Mouse (Mus musculus) adrenal gland, postnatal 10 days (tissue): Measurements from ENCODE around the gene Nfasc. TPM values are rescaled to one million over a fixed set of nuclear protein-coding genes. Genes with fewer than 3 reads are reported as not detected.

ENCODE experiments used
- DNase-seq: peaks from one replicate; pipeline ENCODE4 v3.0.0; 2021; ENCODE audit warnings: mixed read lengths
- long read RNA-seq, 2 experiments: library from polyadenylated mRNA; stranded (forward); transcript quantifications; one replicate each; pipeline ENCODE4 v2.0.0; 2021
- total RNA-seq, 2 experiments: library from RNA; stranded (reverse); gene quantifications; 2 replicates each; pipeline ENCODE4 v1.2.3; 2021

Nfasc gene
- 1 to 10 TPM; 4.0 to 7.2 TPM for total RNA-seq
- long read RNA-seq, experiment 1 = 0 reads
- long read RNA-seq, experiment 2, partial matches to known transcripts = 0 of 1 reads
- long read RNA-seq, experiment 2, other reads (novel, unspliced or antisense) = 1 of 1 reads

DNA sequence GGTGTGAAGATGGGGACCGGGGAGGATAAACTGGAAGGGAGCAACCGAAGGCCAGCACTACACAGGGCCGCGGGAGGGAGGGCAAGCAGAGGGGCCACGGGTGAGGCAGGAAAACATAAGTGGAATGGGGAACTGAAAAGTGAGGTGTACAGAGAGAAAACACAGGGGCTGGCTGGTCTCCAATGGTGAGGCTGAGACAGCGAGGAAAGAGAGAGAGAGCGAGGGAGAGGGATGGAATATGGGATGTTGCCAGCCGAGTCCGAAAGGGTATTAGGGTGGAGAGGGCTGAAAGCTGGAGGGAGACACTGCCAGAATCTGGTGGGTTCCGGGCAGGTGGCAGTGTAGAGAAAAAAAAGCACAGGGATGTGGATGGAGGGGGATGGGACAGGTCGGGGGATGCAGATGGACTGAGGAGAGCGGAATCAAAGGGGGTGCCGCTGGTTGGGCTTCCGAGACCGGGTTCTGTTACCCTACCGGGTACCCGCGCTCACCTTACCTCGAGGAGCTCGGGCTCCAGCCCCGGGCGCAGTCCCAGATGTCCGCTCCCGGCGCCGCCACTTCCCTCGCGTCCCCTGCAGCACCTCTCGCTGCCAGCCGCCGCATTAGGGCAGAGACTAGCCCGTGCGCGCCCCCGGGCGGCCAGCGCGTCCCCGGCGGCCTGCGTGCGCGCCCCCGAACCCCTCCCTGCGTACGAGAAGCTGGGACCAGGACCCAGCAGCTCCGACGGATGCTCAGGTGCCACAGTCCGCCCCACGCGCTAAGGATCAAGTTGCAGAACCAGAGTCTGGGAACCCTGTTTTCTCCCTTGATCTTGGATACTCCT is at the start of gene Nfasc:
Nfasc (minus strand) TSS at position 623 of the 823 bp plus-strand sequence.
- DNase-seq = peak; percentile 81

DNA sequence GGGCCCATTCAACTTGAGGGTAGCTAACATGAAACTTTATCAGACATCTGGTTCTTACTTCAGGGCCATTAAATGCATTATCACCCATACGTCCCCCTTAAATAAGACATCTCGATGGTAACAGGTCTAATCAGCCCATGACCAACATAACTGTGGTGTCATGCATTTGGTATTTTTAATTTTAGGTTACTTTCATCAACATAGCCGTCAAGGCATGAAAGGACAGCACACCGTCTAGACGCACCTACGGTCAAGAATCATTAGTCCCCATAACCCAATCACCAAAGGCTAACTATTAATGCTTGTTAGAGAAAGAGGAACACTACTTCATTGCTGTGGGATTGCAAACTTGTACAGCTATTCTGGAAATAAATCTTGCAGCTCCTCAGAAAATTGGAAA is 49.5 kb upstream of the Nfasc start:
- no peak for DNase-seq

DNA sequence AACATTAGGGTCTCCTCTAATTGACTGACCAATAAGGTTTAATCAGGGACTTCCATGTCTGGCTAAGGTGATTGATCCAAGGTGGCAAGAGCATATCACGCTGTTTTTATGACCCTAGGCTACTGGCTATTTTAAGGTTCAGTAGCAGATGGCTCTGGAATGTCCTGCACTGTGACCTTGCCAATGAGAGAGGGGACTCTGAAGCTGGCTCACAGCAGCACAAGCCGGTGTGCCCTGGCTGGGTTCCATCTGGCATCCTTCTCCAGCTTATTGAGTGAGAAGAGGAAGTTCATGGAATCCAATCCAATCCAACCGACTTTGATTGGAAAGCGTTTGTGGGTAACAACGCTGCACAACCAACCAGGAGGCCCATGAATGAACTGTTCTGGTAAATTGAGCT is 45.3 kb upstream of the Nfasc start:
- DNase-seq = peak; percentile 56

DNA sequence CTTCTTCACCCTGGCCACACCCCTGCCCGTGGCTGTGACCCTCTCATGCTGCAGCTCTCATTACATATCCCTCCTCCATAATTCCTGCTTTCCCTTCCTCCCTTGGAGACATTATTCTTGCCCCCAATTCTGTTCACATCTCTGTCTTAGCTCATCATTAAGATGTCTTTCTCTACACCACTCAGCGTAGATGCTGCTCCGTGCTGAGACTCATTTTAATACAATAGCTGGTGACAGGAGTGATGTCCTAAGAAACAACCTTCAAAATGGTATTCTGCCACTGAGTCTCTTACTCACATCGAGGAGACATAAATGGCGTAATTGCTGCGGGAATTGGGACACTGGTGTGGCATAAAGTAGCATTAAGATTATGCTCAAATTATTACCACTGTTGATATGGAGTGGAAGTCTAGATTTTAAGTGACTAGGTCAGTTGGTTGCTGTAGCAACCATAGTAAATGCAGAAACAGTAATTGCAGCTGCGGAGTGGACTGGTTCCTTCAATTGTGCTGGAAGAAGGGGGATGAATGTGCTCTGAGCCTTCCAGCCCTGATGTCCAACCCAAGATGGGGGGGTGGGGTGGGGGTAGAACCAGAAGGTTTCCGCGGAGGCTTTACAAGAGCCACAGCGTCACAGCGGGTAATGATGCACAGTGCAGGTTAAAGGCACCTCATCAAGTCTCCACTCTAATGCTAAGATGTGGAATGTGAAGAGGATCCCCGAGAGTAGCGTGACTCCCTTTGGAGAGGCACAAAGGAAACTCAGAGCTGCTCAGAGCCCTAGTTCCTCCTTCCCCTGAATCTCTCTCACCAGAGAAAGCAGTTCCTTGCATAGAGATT is 40.2 kb upstream of the Nfasc start:
- DNase-seq = no peak

DNA sequence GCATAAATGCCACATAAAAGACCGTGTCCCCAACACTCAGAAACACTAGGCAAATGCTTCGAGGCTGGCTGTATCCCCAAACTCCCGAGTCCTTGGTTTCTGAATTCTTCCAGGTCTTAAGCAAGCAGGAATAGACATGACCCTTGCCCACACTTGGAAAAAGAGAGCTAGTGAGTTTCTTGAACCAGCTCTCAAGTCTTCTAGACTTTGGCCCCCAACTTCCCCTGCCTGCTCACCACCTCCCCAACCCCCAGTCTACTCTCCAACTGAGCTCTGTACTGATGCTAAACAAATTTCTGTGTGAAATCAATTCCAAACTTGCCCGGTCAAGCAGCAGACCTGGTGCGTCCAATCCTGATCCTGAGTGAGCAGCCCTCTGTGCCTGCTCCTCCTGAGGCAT is 39.4 kb upstream of the Nfasc start:
- no peak for DNase-seq

DNA sequence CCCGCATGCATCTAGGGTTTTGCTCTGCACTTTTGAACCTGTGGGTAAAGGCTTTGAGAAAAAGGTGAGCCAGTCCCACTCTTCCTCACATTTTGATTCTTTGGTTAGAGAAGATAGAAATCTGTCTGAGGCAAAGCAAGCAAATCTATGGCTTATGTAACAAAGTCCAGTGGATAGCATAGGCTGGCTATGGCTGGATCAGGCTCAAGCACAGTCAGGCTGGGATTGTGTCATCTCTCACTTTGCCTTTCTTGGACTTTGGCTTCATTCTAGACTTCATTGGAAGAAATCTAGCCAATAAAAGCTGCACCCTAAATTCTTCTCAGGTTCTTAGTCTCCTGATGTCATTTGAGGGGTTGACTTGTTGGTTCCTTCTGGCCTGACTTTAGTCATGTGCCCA is 38.7 kb upstream of the Nfasc start:
- no peak for DNase-seq

DNA sequence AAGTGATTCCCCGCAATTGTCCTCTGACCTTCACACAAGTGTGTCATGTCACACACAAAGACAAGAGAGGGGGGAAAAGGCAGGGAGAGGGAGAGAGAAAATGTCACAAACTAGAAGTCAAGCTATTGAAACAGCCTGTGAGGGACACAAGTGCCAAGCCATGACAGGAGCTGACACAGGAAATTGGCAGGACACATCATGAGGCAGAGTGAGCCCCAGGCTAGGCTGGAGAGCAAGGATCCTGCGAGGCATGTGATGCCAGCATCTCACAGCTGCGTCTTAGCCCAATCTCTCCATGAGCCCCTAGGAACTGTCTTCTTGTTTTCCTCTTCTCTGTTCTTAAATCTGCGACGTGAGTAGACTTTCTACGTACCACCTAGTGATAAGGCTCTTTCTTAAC is 33.4 kb upstream of the Nfasc start:
- no peak for DNase-seq

DNA sequence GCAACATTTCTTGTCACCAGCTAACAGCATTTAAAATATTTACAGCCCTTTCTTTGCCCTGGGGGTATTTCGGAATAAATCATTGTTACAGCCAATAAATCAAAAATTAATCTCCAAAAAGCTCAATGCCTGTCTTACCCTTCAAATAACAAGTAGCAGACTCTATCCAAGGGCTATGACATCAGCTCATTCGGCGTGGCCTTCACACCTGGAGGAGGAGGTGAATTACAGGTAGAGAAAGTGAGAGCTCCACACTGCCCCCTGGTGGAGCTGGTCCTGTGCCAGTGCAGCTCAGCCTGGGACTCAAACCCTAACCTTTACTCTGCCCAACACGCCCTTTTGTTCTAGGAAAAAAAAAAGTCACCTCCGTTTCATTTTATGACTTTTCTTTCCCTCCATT is 29.8 kb upstream of the Nfasc start:
- DNase-seq = peak; percentile 51

DNA sequence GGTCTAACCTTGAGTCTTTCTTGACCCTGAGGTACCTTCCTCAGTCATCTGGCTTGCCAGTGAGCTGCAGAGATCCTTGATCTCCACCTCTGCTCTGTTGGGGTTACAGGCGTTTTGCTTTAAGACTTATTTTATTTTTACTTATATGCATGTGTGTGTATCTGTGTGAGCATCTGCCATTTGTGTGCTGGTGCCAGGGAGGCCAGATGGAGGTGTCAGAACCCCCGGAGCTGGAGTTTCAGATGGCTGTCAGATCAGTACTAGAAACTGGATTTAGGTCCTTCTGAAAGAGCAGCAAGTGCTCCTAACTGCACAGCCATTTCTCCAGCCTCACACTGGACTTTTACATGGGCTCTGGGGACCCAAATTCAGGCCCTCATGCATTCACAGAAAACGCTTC is 28.0 kb upstream of the Nfasc start:
- no peak for DNase-seq

DNA sequence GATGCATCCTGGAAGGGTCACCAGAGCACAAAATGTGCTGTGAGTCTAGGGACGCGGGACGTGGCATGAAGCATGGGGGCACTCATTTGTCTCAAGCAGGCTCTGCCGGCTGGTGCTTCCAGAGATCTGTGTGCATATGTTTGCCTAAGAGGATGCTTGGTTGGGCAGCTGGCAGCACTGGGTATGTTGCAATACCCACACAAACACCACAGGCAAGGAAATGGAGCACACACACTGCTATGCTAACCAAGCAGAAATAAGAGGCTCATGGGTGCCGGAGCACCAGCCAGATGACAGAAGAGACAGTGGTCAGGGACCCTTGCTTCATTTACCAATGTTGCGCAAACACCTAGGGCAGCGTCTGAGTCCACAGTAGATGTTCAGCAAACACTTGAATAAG is 25.8 kb upstream of the Nfasc start:
- DNase-seq = no peak

DNA sequence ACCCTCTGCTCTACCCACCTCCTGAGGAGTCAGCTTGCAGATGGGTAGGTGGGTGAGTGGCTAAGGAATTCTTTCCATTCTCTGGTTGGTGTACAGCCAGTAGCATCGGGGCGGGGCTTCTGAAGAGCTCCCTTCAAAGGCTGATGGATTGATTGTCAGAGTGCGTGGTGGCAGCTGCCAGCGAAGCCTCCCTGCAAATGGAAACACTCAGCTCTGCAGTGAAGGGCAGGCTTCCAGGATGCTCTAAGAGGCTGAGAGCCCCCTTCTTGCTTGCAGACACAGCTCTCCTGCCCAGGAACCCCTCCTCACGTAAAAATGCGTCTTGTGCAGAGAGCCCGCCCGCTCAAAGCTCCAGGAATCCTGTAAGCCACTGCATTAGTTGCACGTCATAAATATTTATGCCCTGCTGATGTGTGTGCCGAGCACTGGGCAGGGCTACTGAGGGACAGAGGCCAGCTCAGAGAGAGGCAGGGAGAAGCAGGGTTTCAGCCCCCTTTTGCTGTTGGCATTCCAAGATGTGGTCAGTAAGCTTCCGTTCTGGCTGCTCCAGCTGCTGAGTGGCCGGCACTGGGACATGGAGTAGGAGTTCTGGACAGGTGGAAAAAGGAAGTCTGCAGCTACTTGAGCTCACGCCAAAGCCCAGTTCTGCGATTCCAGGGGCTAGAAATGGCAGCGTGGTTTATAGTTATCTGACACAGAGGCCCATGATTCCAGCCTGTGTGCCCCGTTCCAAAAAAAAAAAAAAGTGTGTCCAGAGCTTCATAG is 24.5 kb upstream of the Nfasc start:
- DNase-seq = no peak

DNA sequence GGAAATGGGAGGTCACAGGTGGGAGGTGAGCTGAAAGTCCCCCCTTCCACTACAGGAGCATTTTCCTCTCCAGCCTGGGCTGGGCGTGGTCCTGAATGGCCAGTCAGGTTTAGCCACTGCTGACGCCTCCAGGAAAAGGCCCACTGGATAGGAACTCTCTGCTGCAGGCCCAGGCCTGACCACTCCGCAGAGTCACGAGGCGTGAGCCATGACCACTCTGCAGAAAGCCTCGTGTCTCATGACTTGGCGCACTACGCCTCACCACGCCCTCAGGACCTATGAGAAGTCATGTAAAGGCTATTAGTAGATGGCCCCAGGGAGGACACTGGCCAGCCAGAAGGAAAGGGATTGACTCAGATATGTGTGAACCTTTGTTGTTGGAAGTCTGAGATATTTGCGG is 23.6 kb upstream of the Nfasc start:
- no peak for DNase-seq

DNA sequence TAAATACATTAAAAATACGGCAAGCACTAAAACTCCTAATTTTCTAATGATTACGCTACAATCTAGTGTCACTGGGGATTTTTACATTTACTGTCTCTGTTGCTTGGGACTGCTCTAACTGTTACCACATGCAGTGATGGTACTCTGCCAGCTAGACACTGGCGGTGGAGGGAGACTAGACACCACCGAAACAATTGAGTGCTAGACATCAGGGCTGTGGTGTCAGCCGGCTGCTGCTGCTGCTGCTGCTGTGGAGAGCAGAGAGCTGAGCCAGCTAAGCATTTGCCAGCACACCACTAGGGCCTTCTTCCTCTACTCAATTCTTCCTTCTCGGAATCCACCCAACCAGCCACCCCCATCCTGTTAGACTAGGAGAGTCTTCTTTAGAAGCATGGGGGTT is 17.8 kb upstream of the Nfasc start:
- no peak for DNase-seq

DNA sequence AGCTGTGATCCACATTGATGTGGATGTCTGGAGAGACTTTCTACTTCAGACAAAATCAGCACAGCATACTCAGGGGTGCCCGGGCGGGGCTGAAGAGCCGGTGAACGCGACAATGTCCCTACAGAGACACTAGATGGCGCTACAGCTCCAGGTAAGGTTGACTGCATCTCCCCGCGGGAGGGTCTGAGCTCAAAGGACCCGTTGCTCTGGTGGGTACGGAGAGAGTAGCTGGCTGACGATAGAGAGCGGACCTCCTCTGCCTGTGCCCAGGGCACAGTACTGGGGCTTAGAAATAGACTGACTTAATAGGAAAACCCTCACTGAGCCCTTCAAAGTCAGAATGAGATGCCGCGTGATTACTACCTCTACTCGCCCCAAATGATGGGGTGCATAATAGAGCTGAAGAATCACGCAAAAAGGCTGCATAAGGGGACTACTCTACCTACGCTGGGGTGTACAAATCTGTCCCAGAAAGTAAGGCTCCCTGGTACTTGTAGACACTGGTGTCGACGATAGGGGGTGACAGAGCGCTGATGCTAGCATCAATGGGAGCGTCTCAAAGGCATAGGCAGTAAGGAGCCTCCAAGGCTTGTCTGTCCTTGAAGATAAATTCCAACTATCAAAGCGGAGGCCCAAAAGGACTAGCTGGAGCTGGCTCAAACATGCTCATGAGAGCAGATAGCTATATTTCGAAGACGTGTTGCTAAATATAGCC is 17.2 kb upstream of the Nfasc start:
- peak; percentile 74 for DNase-seq

DNA sequence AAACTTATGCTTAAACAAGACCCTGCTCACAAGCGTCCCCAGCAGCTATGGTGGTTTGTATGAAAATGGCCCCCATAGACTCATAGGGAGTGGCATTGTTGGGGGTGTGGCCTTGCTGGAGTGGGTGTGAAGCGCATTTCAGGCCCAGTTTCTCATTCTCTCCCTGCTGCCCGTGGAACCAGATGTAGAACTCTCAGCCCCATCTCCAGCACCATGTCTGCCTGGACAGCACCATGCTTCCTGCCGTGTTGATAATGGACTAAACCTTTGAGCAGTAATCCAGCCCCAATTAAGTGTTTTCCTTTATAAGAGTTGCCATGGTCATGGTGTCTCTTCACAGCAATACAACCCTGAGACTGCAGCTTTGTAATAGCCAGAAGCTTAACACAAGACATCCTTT is 13.6 kb upstream of the Nfasc start:
- no peak for DNase-seq

DNA sequence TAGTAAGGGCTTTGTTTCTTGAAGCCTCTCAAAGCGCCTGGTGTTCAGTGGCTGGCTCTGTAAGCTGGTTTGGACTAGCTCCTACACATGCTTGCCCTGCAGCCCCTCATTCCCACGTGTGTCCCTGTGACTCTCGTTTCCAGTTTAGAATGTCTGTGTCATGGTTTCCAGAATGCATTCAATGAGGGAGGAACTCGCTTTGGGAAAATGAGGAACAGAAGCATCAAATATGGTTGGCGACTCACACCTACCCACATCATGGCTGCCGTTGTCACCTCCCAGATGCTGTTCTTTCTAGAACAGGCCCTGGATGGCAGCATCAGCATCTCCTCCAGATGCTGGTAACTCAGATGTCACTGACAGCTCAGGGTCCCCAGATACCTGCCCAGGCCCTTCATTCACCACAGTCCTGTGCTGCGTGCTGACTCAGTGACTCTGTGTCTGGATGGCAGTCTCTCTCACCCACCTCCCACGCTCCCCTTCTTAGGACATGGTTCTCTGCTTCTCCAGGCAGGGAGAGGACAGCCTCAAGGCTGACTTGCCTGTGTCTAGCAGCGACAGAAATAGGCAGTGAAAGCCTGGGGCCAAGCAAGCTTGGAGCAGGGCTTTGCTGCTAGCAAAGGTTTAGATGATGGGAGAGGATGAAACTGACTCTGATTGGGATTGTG is 7.8 kb upstream of the Nfasc start:
- no peak for DNase-seq

DNA sequence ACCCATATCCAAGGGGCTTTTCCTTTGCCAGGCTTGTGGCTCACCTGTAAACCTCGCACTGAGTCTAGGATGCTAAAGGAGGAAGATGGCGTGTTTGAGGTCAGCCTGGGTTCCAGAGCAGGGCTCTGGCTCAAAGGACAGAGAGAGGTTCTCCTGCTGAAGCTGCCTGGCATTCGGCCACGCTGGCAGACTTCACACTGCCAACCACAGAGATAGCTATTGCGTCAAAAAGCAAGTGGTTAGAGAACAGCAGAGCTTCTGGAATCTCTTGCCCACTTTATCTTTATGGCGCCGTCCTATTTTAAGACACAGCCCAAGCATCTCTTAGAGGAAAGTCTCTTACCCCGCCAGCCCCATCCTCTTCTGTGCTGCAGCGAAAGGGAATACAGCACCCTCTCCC is 4.7 kb upstream of the Nfasc start:
- no peak for DNase-seq

DNA sequence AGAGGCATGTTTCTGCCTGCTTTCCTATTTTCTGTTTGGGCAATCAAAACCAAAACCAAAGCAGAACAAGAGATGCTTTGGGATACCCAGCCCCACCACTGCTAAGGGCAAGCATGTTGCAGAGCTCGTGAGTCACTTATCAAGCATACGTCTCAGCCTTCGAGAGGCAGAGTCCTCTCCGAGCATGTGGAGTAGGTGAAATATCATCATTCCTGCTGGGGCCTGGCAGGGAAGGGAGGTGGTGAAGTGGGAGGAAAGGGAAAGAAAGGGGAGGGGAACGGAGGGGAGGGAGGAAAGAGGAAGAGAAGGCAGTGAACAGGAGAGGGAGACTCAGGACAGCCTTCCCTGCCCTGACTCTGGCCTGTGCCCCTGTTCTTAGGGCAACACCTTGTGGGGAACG is 4.0 kb upstream of the Nfasc start:
- no peak for DNase-seq

DNA sequence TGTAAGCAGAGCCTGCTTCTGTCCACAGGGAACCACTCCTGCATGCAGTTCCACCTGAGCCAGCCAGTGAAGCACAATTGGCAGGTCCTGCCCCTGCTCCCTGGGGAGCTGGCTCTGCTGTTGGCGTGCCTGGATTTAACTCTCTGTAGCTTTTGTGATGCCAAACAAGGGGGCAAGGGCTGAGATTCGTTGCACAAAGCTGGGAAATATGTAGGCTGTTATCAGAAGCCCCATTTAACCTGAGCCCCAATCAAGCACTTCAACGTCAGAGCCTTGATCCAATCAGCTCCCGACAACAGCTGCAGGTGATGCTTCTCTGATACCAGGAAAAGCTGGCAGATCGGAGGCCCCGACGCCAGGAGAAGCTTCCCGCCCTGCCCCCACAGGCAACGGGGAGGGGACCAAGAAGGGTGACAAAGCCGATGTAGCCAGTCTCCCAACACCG is 2.5 kb downstream of the Nfasc start:
- DNase-seq = peak; percentile 12

DNA sequence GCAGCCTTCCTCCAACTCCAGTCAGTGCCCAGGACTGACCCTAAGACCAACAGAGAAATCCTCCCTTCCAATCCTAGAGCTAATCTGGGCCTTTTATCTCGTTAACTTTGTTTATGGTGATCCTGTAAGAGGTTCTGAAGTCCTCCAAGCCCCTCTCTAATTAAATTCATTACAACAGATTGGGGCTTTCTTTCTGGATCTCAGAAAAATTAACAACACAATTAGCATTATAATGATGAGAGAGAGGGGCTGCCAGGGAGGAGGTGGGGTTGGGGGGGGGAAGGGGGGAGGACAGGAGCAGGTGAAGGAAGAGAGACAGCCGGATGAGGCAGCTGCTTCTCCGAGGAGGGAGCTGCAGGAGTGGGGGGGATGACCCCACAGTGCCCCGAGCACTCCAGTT is 5.4 kb downstream of the Nfasc start:
- DNase-seq = no peak

DNA sequence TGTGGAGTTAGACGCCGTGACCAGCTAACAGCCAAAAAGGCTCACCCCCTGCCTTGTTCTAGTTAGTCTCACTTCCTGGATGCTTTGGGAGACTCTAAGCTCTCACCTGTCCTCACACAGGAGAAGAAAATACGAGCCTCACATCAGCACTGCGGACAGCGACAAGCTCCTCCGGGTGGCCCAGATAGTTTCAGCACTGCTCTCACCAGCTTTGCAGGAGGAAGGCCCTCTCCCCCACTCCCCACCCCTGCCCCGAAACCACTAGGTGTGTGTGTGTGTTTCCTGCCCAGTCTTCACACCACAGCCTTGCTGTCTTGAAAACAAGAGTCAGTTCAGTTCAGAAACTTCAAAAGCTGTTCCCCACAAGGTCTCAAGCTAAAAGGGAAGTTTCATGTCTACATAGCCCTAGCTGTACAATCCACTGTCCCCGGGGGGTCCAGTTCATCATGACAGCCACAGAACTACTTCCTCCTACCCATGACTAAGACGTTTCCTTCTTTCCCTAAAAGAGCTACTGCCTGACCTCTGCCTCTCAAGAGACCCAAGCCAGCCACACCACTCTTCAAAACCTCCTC is 7.6 kb downstream of the Nfasc start:
- peak; percentile 36 for DNase-seq
